Mouse (Mus musculus) spleen, adult 2 months (tissue): Measurements from ENCODE around the gene Extl2. TPM values are rescaled to one million over a fixed set of nuclear protein-coding genes. Genes with fewer than 3 reads are reported as not detected.

Experiments used
- DNase-seq, 2 experiments: peaks; one replicate each; pipeline versions ENCODE4 v3.0.0 to v3.0.0-alpha.2; 2012 to 2021; ENCODE audit warnings: low spot score in 2 of 2, low read depth in 1 of 2
- H3K27ac ChIP-seq: fragments of 200-500 bp; 2 replicates; pipeline ENCODE4 v1.5.1; 2012; ENCODE audit warnings: low read length, inconsistent platforms; ENCODE audit not compliant: insufficient read depth
- H3K27me3 ChIP-seq: fragments of 200-500 bp; 2 replicates; pipeline ENCODE4 v1.6.1; 2012; ENCODE audit warnings: mild to moderate bottlenecking, moderate library complexity, low read length, inconsistent platforms; ENCODE audit not compliant: control insufficient read depth, insufficient read depth
- H3K36me3 ChIP-seq: fragments of 200-500 bp; 2 replicates; pipeline ENCODE4 v1.6.1; 2012; ENCODE audit warnings: mild to moderate bottlenecking, low read length, inconsistent platforms; ENCODE audit not compliant: control insufficient read depth, insufficient read depth
- H3K4me1 ChIP-seq: fragments of 200-500 bp; 2 replicates; pipeline ENCODE4 v1.6.1; 2011; ENCODE audit warnings: inconsistent platforms; ENCODE audit not compliant: control insufficient read depth, insufficient read depth, insufficient read length
- H3K4me3 ChIP-seq: fragments of 200-500 bp; 2 replicates; pipeline ENCODE4 v1.5.1; 2011; ENCODE audit warnings: mild to moderate bottlenecking, inconsistent platforms; ENCODE audit not compliant: insufficient read depth, insufficient read length; ENCODE audit errors: extremely low read depth
- CTCF ChIP-seq: fragments of 200-500 bp; IDR thresholded peaks from 2 replicates; pipeline ENCODE4 v1.5.1; 2011; ENCODE audit warnings: mild to moderate bottlenecking, inconsistent platforms; ENCODE audit not compliant: insufficient read depth, insufficient read length, insufficient replicate concordance; ENCODE audit errors: extremely low read depth
- POLR2A ChIP-seq: fragments of 200-500 bp; IDR thresholded peaks from 2 replicates; pipeline ENCODE4 v1.6.1; 2011; ENCODE audit warnings: low read depth, low read length, inconsistent platforms
- WGBS: fragments of 180-500 bp; shearing (Covaris S2); methylation state at CpG from one replicate; pipeline ENCODE4 v1.1.7; 2018; 5-methylcytosine and 5-hydroxymethylcytosine counted together
- polyA plus RNA-seq: library from polyadenylated mRNA; depleted of rRNA; stranded (reverse); fragments of >200 nt; gene quantifications from 2 replicates; pipeline ENCODE4 v1.2.3, GENCODE M21; 2012

The Extl2 gene
- polyA plus RNA-seq, 1 experiment = 4.4 TPM

GRCm38 (mm10) chr3:116026996-116027395 is 19.7 kb downstream of the Extl2 start:
- Histone ChIP-seq H3K27ac (no peak overlapping the region), H3K4me3 (no peak overlapping the region), H3K27me3 (no peaks in the 10 kb centered on the region), H3K4me1 (no peaks in the 10 kb centered on the region), H3K36me3 (peaks cover 3% of the 10 kb centered on the region; the same call in 1 of the 2 replicates)
- DNase-seq = no peak
- WGBS = 95% methylated on average over 20 of the region's 20 CpGs
- TF ChIP-seq POLR2A (no peak), CTCF (no peak)

- H3K36me3 ChIP-seq = peaks cover 3% of the 10 kb centered on the region; the same call in 1 of the 2 replicates
- no peak for DNase-seq
- no peak for TF ChIP-seq POLR2A
- TF ChIP-seq CTCF = no peak
- WGBS = 22% methylated on average over 11 of the region's 11 CpGs
- no peak overlapping the region for H3K4me3 ChIP-seq
- H3K27ac ChIP-seq = no peak overlapping the region
- no peaks in the 10 kb centered on the region for H3K27me3 ChIP-seq
- no peaks in the 10 kb centered on the region for H3K4me1 ChIP-seq
Measured at GRCm38 (mm10) chr3:116030152-116030788, 23.0 kb downstream of the Extl2 start.

GRCm38 (mm10) chr3:116033218-116033870 is 26.1 kb downstream of the Extl2 start:
- Histone ChIP-seq H3K27ac (no peak overlapping the region), H3K36me3 (no peaks in the 10 kb centered on the region), H3K4me3 (no peak overlapping the region), H3K4me1 (no peaks in the 10 kb centered on the region), H3K27me3 (no peaks in the 10 kb centered on the region)
- TF ChIP-seq POLR2A (no peak), CTCF (no peak)
- 59% methylated on average over 6 of the region's 6 CpGs for WGBS
- no peak for DNase-seq

- Histone ChIP-seq H3K27ac (no peak overlapping the region), H3K4me1 (no peaks in the 10 kb centered on the region), H3K4me3 (no peak overlapping the region), H3K36me3 (no peaks in the 10 kb centered on the region), H3K27me3 (no peaks in the 10 kb centered on the region)
- WGBS = 60% methylated on average over 3 of the region's 3 CpGs
- DNase-seq = no peak
- TF ChIP-seq CTCF = no peak
Measured at GRCm38 (mm10) chr3:116033871-116034222, 26.6 kb downstream of the Extl2 start.

- DNase-seq = no peak
- no peaks in the 10 kb centered on the region for H3K36me3 ChIP-seq
- WGBS = 84% methylated on average over 3 of the region's 3 CpGs
- no peak overlapping the region for H3K27ac ChIP-seq
- no peak overlapping the region for H3K4me3 ChIP-seq
- no peaks in the 10 kb centered on the region for H3K27me3 ChIP-seq
- no peak for TF ChIP-seq POLR2A
- no peaks in the 10 kb centered on the region for H3K4me1 ChIP-seq
Measured at GRCm38 (mm10) chr3:116040776-116041175, 33.5 kb downstream of the Extl2 start.

GRCm38 (mm10) chr3:116046000-116046399 is 38.7 kb downstream of the Extl2 start:
- H3K27ac ChIP-seq = no peak overlapping the region
- H3K4me1 ChIP-seq = no peaks in the 10 kb centered on the region
- DNase-seq = no peak
- no peaks in the 10 kb centered on the region for H3K27me3 ChIP-seq
- H3K36me3 ChIP-seq = no peaks in the 10 kb centered on the region
- 62% methylated on average over 2 of the region's 2 CpGs for WGBS
- TF ChIP-seq POLR2A = no peak
- TF ChIP-seq CTCF = no peak
- H3K4me3 ChIP-seq = no peak overlapping the region

GRCm38 (mm10) chr3:116047034-116047433 is 39.8 kb downstream of the Extl2 start:
- WGBS = 84% methylated on average over 5 of the region's 5 CpGs
- DNase-seq = no peak
- Histone ChIP-seq H3K36me3 (no peaks in the 10 kb centered on the region), H3K27ac (no peak overlapping the region), H3K4me1 (no peaks in the 10 kb centered on the region), H3K4me3 (no peak overlapping the region), H3K27me3 (no peaks in the 10 kb centered on the region)
- TF ChIP-seq CTCF = no peak
- no peak for TF ChIP-seq POLR2A
